Mouse (Mus musculus): ENCODE results near the gene Sh2d4b. TPM values are rescaled to one million over a fixed set of nuclear protein-coding genes. Genes with fewer than 3 reads are reported as not detected.
A peak's percentile ranks its signal among the peaks of the same experiment; 100 is the strongest.

Gene Sh2d4b
- total RNA-seq, 2 experiments from 2014 or later: 0.20 to 0.41 TPM

- intact Hi-C loops (cut with DNase I): no loop called here
These were observed 4.8 kb upstream of the Sh2d4b start for GRCm38 (mm10) chr14:40897916-40898315.

GRCm38 (mm10) chr14:40895681-40896080 is 2.6 kb upstream of the Sh2d4b start:
- Histone ChIP-seq H3K4me3 (no peak overlapping the region), H3K27ac (no peak overlapping the region)
- no peak for DNase-seq
- intact Hi-C loops (cut with DNase I): no loop called here
- TF ChIP-seq CTCF (IDR thresholded peaks at IDR 0.05): no peak

More at GRCm38 (mm10) chr14:40897916-40898315, 4.8 kb upstream of the Sh2d4b start:
- no peak for TF ChIP-seq CTCF (IDR thresholded peaks at IDR 0.05)
- Histone ChIP-seq H3K4me3 (no peak overlapping the region), H3K27ac (no peak overlapping the region)
- no peak for DNase-seq

DNA sequence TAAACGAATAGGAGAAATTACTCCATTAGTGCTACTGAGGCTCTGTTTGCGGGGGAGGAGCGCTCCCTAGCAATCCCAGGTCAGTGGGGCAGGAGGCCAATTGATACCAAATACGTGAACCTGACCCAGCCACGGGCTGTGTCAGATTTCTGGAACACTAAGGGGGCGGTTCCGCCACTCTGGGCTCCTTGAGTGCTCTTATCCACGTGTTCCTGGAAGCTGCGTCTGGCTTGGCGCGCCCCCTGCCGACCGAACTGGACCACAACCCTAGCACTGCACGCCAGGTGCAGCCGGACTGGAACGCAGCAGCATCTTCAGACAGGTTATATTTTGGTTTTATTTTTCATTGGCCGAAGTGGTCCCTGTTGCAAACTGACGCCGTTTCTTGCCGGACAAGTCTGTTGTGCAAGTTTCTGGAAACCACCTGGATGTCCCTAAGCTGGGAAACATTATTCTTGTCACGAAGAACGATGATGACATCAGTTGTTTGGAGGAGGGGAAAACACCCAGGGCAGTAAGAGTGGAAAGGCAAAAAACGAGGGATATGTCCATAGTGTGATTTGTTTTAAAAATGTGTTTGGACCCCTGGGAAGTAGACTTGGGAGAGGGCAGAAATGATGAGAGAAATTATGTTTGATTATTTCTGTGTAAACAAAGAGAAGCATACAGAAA is 1.6 kb upstream of the Sh2d4b start:
- Histone ChIP-seq H3K4me3 (peak overlapping the region; percentile 43), H3K27ac (no peak overlapping the region)
- intact Hi-C loops (cut with DNase I): no loop called here
- DNase-seq: peak; percentile 88
- TF ChIP-seq CTCF (IDR thresholded peaks at IDR 0.05): peak; percentile 97

GRCm38 (mm10) chr14:40893884-40894283 is 818 bp upstream of the Sh2d4b start:
- intact Hi-C loops (cut with DNase I): no loop called here
- DNase-seq: no peak
- peak overlapping the region; percentile 43 for H3K4me3 ChIP-seq
- no peak overlapping the region for H3K27ac ChIP-seq
- TF ChIP-seq CTCF (IDR thresholded peaks at IDR 0.05): no peak

DNA sequence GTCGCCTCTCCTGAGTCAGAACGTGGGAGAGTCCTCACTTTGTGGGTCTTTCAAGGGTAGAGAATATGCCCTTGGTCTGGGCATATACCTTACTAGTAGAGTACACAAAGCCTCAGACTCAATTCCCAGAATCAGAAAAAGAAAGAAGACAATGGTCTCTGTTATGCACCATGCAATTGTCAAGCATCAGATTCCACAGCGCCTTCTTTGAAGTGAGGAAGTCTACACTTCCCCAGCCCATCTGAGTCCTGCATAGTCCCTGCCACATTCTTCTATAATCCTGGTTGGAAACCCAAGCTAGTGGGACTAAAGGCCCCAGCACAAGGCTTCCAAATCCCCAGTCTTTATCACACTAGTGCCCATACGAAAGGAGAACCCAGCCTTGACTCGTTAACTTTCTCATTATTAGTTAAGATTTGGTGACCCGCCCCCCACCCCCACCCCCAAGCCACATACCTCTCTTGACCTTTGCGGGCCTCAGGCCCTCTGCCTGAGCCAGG is 690 bp downstream of the Sh2d4b start:
- no peak overlapping the region for H3K27ac ChIP-seq
- no peak for DNase-seq
- H3K4me3 ChIP-seq: no peak overlapping the region
- no peak for TF ChIP-seq CTCF (IDR thresholded peaks at IDR 0.05)
- intact Hi-C loops (cut with DNase I): no loop called here

DNA sequence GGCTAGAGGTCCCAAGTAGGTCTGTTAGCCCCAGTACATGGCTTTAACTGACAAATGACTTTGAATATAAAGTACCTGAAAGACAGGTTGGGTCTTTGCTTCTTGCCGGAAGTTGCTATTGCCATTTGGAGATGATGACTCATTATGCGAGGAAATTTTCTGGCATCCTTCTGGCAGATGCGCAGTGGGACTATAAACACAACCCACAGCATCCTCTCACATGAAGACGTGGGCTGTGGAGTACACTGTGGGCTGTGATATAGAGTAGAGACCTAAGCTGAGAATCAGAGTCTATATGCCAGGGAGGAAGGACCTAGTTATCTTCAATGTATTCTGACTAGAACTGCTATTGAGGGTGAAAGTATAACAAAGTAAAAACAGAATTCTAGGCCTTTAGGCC is 1.6 kb downstream of the Sh2d4b start:
- no peak overlapping the region for H3K4me3 ChIP-seq
- no peak overlapping the region for H3K27ac ChIP-seq
- intact Hi-C loops (cut with DNase I): no loop called here
- no peak for DNase-seq
- no peak for TF ChIP-seq CTCF (IDR thresholded peaks at IDR 0.05)

GRCm38 (mm10) chr14:40889704-40890103 is 3.4 kb downstream of the Sh2d4b start:
- no peak for TF ChIP-seq CTCF (IDR thresholded peaks at IDR 0.05)
- intact Hi-C loops (cut with DNase I): loop anchor here (10.0 kb wide), 1 partner anchor 55 kb away; no protein-coding TSS in a partner anchor
- Histone ChIP-seq H3K4me3 (no peak overlapping the region), H3K27ac (no peak overlapping the region)
- DNase-seq: peak; percentile 53

- TF ChIP-seq CTCF (IDR thresholded peaks at IDR 0.05): no peak
- no peak for DNase-seq
- intact Hi-C loops (cut with DNase I): loop anchor here (10.0 kb wide), 1 partner anchor 54 kb away; no protein-coding TSS in a partner anchor
- H3K4me3 ChIP-seq: no peak overlapping the region
- no peak overlapping the region for H3K27ac ChIP-seq
These were observed 3.9 kb downstream of the Sh2d4b start for GRCm38 (mm10) chr14:40889181-40889580.

DNA sequence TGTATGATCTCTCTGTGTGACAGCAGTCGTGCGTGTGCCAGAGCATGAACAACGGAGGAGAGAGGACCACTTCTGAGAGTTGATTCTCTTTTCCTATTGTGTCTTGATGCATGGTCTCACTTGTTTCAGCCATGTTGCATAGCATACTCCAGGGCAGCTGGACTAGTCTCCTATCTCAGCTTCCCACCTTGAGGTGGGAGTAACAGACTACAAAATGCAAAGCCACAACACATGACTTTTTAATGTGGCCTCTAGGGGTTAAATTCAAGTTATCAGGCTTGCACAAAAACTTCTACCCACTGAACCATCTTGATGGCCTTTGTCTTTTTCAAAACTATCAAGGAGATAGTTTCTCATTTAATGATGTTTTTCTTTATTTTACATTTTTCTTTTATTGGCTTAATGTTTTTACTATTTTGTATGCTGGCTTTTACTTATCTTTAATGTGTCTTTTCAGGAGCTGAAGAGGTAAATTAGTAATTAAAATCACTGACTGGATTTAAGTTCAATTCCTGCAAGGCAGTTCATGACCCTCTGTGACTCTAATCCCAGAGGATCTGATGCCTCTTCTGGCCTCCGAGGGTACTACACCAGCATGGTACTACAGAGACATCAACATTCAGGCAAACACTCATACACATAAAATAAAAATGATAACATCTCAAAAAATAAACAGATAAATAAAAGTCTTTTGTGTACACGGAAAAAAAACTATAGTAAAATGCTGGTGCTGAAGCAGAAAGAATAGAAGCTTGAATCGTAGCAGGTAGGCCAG is 6.5 kb downstream of the Sh2d4b start:
- Histone ChIP-seq H3K4me3 (no peak overlapping the region), H3K27ac (no peak overlapping the region)
- intact Hi-C loops (cut with DNase I): loop anchor here (10.0 kb wide), 1 partner anchor 52 kb away; no protein-coding TSS in a partner anchor
- no peak for DNase-seq
- peak; percentile 60 for TF ChIP-seq CTCF (IDR thresholded peaks at IDR 0.05)

DNA sequence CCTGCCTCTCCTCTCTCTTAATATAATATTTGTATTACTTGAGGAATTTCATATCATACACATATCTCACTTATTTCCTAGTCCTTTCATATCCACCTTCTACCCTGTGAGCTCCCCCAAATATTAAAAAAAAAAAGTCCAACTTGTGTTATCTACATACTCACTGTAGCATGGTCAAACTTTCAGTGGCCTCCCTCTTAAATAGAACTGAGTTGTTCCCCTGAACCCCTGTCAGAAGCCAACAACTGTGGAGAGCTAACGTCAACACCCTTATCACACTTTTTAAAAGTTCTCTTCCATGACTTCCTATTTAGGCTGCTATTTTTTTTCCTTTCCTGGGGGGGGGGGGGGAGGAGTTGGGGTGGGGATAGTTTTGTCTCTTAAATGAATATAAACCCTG is 7.3 kb downstream of the Sh2d4b start:
- no peak overlapping the region for H3K27ac ChIP-seq
- DNase-seq: no peak
- intact Hi-C loops (cut with DNase I): loop anchor here (10.0 kb wide), 1 partner anchor 51 kb away; no protein-coding TSS in a partner anchor
- TF ChIP-seq CTCF (IDR thresholded peaks at IDR 0.05): no peak
- no peak overlapping the region for H3K4me3 ChIP-seq

- no peak overlapping the region for H3K4me3 ChIP-seq
- intact Hi-C loops (cut with DNase I): loop anchor here (10.0 kb wide), 1 partner anchor 50 kb away; no protein-coding TSS in a partner anchor
- TF ChIP-seq CTCF (IDR thresholded peaks at IDR 0.05): no peak
- H3K27ac ChIP-seq: no peak overlapping the region
- peak; percentile 76 for DNase-seq
These were observed 7.8 kb downstream of the Sh2d4b start for GRCm38 (mm10) chr14:40885225-40885624.

DNA sequence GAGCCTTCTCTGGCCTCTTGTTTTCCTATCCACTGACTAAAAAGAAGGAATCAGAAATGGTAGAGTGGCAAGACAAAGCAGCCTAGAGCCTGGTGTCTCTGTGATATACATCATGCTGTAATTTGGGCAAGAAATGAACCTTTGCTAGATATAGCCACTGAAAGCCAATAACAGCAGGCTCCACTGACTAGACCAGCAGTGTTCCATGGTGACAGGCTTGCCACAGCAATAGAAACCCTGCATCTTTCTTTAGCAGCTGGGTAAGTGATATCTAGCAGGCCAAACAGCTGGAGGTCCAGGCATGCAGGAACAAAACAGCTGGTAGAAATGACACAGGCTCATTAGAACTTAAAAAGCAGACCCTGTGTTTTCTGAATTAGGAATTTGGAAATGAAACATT is 18.5 kb downstream of the Sh2d4b start:
- H3K27ac ChIP-seq: no peak overlapping the region
- no peak for TF ChIP-seq CTCF (IDR thresholded peaks at IDR 0.05)

DNA sequence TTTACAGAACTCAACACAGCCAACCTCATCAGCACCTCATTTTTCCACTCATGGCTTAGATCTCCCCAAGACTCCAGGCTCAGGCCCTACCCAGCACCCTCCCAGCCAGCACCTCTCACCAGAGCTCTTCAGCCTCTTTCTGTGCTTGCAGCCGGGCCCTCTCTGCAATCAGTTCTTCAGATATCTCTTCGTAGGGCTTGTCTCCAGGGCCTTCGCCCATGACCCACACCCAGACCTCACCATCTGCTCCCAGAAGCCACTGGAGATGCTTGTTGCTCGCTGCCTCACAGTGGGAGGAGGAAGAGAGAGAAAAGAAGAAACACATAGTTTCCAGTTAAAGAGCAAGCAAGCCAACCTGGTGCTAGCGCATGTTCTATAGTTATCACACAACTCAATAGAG is 19.1 kb downstream of the Sh2d4b start:
- Histone ChIP-seq H3K4me3 (no peak overlapping the region), H3K27ac (no peak overlapping the region)
- no peak for TF ChIP-seq CTCF (IDR thresholded peaks at IDR 0.05)
- intact Hi-C loops (cut with DNase I): no loop called here
- DNase-seq: no peak

More for the DNA sequence above, 18.5 kb downstream of the Sh2d4b start:
- DNase-seq: no peak
- no peak overlapping the region for H3K4me3 ChIP-seq
- intact Hi-C loops (cut with DNase I): no loop called here
